Mouse (Mus musculus): Measurements from ENCODE around the gene Nsun2.
"Not testable (repeated sequence)": the region's sequence is repeated elsewhere in the genome, so short reads cannot be mapped to it uniquely, and the experiment has no call there.

Gene Nsun2

DNA sequence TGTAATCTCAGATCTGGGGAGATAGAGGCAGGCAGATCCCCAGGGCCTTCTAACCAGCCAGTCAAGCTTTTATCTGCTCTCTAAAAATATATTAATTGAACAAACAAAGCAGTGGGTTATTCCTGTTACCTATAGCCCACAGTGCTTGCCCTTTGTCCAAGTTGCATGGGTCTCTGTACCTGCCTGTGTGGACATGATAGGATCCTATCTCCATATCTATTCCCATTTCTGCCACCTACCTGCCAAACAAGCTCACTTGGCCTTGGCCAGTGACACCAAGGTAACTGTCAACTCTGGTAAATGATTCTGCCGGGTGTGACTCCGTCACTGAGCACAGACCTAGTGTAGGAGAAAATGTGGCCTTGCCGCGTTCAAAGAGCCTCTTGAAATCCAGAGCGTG, 57.8 kb downstream of the Nsun2 start:
- DNase-seq (ENCODE audit: low spot score in 2 of 2): peak in 1 of 2 experiments; percentile 76

DNA sequence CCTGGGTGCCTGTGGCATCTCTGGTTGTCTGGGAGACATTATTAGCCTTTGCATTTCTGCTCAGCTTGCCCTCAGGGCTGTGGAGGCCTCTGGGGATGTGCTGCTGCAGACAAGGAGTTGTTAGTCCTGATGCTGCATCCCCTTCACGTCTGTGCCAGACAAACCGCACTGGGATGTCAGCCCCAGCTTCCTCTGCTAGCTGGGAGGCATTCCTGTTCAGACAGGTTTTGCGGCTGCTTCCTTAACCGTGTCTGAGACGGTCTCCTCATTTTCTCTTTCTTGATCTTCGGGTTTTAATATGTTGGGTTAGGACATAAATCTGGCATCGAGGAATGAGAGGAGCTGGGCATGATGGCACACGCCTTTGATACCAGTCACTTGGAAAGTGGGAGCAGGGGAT, 58.7 kb downstream of the Nsun2 start:
- peak in 1 of 2 experiments; percentile 38 for DNase-seq (ENCODE audit: low spot score in 2 of 2)

DNA sequence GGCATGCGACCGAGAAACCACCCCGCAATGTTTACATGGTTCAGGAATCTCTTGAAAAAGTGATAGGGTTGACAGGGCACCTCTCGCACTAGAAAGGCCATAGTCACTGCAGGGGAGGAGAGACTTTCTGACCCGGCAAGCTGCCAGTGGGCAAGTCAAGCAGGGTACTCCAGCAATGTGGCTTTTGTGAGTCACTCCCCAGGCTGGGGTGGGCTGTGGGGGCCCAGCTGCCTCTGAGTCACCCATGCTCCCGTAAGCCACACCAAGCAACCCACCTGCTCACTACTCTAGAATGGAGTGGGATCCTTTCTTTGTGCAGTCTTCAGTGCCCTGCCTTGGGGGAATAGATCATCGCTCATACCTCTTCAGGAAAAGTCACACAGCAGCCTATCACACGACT, 59.9 kb downstream of the Nsun2 start:
- DNase-seq (ENCODE audit: low spot score in 2 of 2): peak in 1 of 2 experiments; percentile 40

DNA sequence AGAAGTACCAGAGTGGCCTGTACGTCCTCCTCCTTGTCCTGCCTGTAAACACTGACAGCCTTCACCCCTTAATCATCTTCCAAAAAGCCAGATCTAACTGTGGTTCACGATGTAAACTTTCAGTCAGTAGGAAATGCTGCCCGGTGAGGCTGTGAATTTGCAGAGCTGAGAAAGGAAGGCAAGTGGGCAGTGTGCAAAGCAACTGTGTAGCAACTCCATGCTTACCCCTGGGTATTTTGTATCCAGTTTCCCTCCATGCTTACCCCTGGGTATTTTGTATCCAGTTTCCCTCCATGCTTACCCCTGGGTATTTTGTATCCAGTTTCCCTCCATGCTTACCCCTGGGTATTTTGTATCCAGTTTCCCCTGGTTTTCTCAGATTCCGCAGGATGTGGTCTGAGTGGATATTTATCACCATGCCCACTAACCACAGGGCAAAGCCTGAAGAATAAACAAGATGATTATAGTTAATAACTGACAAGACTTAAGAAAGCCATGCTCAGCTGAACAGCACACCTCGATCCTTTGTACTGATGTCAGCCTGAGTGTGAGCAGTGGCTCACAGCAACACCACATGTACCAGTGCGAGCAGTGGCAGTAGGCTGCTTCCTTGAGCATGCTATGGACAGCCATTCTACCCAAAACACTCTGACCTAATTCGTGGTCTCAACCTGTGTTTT, 61.2 kb downstream of the Nsun2 start:
- no peak for DNase-seq (ENCODE audit: low spot score in 2 of 2)

DNA sequence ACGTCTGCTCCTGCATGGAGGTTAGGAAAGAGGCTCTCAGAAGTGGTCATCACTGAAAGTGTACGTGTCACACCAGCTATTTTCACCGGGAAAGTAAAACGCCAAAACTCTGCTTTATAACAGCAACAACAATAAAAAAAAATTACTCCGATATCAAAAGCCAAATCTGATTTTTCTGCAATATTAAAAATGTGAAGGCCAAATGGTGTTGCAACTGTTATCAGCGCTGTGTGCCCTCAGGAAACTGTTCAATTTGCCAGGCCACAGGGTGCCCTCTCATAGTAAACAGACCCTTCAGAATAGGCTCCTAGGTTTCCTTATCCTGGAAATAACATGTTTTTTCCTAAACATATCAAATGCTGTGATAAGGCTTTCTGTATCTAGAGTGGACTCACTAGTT, 62.4 kb downstream of the Nsun2 start:
- no peak for DNase-seq (ENCODE audit: low spot score in 2 of 2)

DNA sequence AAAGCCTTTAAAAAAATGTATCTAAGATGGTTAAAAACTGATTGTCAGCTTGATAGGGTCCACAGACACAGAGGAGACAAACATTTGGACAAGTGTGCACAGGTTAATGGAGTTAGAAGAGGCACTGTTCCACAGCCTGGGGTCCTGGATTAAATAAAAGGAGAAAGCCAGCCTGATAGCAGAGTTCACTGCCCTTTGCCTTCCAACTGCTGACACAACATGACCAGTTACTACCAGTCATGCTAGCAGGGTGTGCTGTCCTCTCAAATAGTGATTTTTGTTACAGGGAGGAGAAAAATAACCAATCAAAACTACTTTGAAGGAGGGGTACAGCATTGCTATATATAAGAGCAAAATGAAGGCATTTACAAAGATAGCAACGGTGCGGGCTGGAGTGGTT, 63.0 kb downstream of the Nsun2 start:
- no peak for DNase-seq (ENCODE audit: low spot score in 2 of 2)

DNA sequence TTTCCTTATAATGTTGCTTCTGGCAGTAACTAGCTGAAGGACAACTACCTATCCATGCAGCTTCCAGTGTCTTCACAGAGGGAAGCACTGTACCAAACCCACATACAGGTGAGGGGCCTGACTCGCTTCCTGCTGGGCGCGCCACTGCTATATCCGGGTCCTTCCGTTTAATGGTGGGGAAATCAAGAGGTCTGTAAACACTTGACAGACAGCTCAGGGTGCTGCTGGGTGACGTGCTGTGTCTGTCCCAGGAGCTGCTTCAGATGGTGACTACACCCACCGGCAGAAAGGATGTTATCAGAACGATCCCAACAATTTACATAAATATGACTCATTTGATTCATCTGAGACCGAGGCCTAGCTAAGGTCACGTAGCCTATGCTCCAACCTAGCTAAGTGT, 65.3 kb downstream of the Nsun2 start:
- DNase-seq (ENCODE audit: low spot score in 2 of 2): peak in 1 of 2 experiments; percentile 20

DNA sequence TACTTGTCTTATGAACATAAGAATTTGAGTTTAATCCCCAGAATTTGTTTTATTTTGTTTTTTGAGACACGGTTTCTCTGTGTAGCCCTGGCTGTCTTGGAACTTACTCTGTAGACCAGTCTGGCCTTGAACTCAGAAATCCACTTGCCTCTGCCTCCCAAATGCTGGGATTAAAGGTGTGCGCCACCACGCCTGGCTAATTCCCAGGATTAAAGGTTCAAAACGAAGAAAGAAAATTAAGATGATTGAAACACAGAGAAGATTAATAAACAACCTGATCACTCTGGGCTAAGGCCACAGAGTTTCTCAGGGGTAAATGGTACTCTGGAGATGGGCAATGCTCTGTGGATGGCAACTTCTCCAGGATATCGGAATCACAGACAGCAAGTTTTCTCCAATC, 67.3 kb downstream of the Nsun2 start:
- not testable (repeated sequence) for DNase-seq (ENCODE audit: low spot score in 2 of 2)

DNA sequence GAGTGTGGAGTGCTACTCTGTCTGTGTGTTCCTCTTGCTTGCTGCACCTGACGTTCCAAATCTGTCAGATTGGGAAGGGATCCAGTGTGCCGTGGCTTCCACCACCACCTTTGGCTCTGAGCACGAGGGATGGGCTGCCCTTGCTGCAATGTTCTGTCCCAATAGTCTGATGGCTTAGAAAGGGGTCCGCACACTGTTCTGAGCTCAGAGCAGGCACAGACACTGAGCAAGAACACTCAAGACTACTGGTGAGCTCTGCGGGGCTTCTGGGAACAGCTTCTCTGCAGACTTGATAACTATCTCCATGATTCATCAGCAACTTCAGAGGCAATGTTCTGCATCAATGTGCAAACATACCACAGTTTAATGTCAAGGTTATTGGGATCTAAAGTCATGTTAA, 67.8 kb downstream of the Nsun2 start:
- no peak for DNase-seq (ENCODE audit: low spot score in 2 of 2)

DNA sequence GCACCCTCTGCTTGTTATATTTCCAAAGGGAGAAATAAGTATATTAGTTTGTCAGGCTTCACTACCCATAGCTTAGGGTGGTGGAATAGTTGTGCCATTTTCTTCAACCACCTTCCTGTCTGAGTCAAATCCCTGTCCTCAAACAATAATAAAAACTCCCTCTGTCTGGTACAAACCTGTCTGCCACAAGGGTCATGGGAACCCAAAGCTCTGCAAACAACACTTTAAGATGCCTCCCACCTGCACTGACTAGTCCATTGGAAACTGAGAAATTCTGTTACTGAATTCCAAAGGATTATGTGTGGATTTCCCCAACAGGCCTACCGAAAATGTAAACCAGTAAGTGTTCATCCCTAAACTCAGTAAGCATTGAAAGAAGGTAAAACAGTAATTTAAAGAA, 71.1 kb downstream of the Nsun2 start:
- no peak for DNase-seq (ENCODE audit: low spot score in 2 of 2)

DNA sequence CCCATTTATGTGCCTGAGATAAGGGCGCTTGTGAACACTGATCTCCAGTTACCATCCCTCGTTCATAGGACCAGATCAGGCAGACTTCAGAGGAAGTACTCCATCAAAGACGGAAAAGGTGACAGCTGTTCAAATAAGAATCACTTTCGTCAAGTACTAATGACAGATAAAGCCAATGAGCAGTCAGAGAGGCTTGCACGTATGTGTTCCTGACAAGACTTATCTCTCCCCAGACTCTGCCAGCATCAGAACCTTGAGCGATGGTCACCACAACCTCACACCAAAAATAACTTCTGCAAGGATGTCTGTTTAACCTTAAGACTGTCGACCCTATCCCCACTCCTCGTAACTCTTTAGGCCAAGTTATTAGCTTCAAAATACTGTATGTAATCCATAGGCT, 75.2 kb downstream of the Nsun2 start:
- DNase-seq (ENCODE audit: low spot score in 2 of 2): no peak

DNA sequence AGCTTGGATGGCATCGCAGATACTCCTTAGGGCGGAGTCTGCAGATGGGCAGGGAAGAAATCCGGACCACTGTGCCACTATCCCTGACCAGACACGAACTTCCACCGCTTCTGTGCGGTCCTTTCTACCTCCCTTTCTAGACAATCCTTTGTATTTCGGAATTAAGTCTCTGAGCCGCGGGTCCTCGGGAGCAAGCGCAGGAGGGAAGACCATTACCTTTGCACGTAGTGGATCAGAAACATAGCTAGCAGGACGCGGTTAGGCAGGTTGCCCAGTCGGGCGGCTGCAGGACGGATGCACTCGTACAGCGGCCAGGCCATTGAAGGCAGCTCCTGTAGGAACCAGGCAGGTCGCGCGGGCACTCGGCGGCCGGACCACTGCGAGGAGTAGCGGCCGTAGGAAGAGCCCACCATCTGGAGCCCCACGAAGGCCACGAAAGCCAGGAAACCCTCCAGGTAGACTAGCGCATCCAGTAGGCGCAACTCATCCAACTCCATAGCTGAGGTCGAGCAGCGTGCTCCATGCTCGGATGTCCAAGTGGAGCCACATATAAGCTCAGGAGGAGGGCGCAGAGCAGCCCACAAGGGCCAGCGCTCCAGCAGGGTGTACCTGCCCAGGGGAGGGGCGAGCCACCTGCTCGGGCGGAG, 77.3 kb downstream of the Nsun2 start:
- no peak for DNase-seq (ENCODE audit: low spot score in 2 of 2)

DNA sequence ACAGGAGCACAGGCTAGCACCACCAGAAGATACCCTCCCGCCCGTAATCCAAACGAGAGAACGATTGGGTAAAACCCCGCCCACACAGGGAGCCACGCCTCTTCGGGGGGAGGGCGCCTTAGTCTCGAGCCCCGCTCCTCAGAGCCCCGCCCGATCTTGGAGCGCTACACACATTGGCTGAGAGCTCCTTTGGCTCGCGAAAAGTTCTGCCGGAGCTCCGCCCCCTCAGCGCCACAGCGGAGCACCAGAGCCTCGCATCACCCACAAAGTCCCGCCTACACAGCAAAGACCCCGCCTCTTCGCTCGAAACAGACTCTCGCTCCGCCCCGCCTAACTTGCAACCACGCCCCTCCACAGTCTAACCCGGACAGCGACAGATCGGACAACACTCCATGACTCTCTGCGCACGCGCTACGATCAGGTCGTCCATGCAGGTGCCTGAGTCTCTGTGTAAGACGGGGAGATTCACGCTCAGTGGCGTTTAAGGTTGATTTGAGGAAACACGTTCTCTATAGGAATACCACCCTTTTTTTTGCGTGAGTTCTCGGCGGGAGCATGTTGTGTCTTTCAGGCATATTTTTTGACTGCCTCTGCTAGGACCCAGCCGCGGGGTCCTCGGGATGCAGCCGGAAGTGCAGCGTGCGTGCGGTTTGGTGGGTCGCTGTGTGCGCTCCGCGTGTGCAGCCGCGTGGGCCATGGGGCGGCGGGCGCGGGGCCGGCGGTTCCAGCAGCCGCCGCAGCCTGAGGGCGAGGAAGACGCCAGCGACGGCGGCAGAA, 78.0 kb downstream of the Nsun2 start, which contains the start of gene Srd5a1:
TSS of gene Srd5a1 (minus strand) at position 45 of the 777 bp plus-strand sequence.
- peak; percentile 99 for DNase-seq (ENCODE audit: low spot score in 2 of 2)

DNA sequence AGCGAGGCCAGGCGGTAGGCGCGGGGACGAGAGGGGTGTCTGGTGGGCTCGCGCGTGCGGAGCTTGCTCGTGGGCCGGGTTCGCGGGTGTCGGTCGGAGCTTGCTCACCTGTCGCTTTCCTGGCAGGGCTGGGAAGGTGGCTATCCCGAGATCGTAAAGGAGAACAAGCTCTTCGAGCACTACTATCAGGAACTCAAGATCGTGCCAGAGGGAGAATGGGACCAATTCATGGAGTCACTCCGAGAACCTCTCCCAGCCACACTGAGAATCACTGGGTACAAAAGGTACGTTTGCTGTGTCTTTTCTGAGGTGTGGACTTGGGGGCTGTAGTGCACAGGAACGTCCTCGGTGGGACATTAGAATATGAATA, 78.6 kb downstream of the Nsun2 start:
- DNase-seq (ENCODE audit: low spot score in 2 of 2): peak in 1 of 2 experiments; percentile 28

DNA sequence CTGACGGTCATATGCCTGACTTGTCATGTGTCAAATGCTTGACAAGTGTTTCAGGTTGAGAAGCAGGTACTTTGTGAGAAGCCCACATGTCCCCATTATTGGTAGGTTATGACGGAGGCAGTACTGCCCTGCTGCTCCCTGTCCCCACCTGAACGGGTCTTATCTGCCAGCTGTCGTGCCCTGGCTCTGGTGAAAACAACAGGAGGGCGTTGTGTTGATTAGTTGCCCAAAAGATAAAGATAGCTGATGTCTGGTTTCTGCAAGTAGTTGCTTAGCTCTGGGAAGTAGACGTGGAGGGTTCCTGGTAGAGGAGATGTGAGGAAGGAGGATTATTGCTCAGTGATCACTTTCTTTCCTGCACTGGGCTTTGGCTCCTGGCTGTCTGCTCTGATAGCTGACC, 83.2 kb downstream of the Nsun2 start:
- no peak for DNase-seq (ENCODE audit: low spot score in 2 of 2)

DNA sequence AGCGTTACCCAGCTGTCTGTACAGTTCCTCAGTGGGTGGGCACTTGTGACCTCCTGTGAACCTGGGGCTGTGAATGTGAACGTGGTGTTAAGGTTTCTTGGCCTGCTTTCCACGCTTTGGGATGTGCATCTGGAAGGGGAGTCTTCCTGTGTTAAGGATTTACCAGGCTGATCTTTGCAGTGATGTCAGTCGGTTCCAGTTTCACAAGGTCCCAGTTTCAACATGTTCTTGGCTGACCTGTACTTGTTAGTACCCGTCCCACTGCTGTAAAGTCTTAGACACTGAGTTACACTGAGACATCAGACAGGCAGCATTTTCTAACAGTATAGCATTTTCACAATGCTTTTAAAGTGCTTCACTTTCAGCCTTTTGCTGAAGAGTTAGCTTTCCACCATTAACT, 90.3 kb downstream of the Nsun2 start:
- peak in 1 of 2 experiments; percentile 44 for DNase-seq (ENCODE audit: low spot score in 2 of 2)

DNA sequence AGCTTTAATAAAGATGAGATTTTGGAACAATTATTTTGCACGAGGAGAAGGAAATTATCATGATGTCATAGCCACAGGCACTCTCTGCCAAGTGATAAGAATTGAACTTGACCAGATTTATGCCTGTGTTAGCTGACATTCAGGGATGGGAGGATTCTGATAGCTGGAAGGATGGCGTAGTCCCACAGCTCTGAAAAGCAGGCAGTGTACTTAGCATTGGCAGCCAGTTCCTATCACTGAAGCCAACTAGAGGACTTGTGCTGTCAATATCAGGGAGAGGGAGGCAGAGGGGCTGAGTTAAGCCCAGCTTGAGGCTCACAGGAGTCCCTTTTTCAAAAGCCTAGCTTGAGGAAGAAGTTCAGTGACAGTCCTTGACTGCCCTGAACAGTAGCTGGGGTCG, 91.0 kb downstream of the Nsun2 start:
- DNase-seq (ENCODE audit: low spot score in 2 of 2): no peak

DNA sequence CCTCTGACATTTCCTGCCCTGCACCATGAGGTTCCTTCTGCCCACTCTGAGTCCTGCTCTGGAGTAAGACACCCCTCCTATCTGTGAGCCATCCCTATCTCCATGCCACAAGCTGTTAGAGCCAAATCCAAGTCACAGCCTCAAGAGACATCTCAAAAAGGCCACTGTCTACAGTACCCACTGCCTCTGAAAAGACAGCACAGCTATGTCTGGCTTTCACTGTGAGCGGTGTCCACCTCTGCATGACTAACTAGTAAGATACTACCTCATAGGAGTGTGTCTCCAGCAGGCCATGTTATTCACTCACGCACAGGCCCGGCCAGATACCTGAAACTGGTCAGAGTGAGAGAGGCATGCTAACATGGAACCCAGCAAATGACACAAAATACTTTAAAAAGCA, 94.4 kb downstream of the Nsun2 start:
- no peak for DNase-seq (ENCODE audit: low spot score in 2 of 2)

DNA sequence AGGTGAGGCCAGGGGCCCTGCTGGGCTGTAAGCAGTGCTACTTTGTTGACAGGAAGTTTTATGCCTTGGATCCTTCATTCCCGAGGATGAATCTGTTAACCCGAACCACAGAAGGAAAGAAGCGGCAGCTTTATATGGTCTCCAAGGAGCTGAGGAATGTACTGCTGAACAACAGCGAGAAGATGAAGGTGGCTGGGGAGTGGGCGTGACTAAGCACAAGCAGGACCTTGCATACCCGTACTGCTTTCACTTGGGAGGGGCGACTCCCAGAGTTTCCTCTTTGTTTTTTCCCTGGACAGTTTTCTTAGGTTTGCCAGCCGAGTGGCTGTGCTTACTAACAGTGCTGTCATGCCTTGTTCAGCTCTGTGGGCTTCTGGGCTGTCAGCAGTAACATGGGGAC, 97.0 kb downstream of the Nsun2 start:
- DNase-seq (ENCODE audit: low spot score in 2 of 2): no peak

DNA sequence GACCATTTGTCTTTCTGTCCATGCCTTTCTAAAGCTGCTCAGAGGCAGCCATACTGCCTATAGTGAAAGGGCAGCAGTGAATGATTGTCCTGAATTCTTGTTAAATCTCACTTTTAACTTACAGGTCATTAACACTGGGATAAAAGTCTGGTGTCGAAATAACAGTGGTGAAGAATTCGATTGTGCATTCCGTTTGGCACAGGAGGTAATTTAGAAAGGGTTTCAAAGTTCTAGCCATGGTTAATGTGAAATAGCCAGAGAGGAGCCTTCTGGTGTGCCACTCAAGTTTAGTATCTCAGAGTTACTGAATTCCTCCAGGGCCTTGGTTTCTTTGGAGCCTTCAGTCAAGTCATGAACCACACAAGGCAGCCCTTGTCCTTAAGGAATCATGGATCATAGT, 97.6 kb downstream of the Nsun2 start:
- no peak for DNase-seq (ENCODE audit: low spot score in 2 of 2)

DNA sequence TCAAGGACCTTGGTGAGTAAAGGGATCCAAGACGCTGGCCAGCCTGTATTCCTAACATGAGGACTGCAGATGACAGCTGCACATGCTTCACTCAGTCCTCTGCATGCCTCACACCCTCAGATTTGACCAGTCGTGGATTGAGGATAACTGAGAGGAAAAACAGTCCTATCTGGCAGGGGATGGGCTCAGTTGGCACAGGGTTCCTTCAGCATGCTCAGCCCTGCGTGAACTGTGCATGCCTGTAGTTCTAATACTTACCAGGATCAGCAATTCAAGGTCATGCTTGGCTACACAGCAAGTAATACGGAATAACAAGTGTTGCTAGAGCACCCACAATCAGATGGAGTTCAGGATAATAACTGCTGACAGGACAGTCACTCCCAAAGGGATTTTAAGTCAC, 98.1 kb downstream of the Nsun2 start:
- DNase-seq (ENCODE audit: low spot score in 2 of 2): no peak

DNA sequence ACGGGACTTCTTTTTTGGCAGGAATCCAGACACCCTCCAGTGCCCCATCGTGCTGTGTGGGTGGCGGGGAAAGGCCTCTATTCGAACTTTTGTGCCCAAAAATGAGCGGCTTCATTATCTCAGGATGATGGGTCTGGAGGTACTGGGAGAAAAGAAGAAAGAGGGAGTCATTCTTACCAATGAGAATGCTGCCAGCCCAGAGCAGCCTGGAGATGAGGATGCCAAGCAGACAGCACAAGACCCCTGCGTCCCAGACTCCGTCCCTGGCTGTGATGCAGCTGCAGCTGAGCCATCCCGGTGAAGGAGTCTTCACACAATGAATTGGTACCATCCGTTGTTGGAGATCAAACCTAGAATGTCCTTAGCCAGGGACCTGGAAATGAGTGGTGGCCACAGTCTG, 100.0 kb downstream of the Nsun2 start:
- DNase-seq (ENCODE audit: low spot score in 2 of 2): no peak

DNA sequence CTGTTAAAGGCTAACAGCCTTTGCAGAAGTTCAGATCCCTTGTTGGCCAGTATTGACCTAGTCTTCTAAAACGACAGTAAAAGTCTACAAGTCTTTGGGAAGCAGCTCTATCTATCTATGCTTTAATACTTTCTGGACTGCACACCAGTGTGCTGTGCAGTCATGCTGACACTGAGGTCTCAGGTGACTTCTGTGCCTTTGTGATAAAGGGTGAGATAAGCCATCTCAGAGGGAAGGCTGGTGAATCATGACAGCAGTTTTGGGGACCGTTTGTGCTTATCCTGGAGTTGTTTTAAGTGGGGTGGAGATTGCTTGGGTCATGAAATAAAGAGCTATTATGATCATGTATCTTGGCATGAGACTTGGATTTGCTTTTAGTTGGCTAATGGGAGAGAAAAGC, 100.4 kb downstream of the Nsun2 start:
- DNase-seq (ENCODE audit: low spot score in 2 of 2): no peak

All from urinary bladder, adult 18-20 months (tissue).